Mouse (Mus musculus) 416B (cell line): Measurements from ENCODE around the gene D430019H16Rik.
A peak's percentile ranks its signal among the peaks of the same experiment; 100 is the strongest.

Experiments used
- DNase-seq: peaks from one replicate; pipeline ENCODE4 v3.0.0; 2011; ENCODE audit warnings: low read depth

Gene D430019H16Rik

GRCm38 (mm10) chr12:105490227-105490626 is 36.6 kb downstream of the D430019H16Rik start:
- no peak for DNase-seq

- peak; percentile 4 for DNase-seq
These were observed 37.1 kb downstream of the D430019H16Rik start for GRCm38 (mm10) chr12:105490794-105491193.

- no peak for DNase-seq
These were observed 41.1 kb downstream of the D430019H16Rik start for GRCm38 (mm10) chr12:105494796-105495195.

- no peak for DNase-seq
These were observed 44.2 kb downstream of the D430019H16Rik start for GRCm38 (mm10) chr12:105497894-105498293.

- no peak for DNase-seq
These were observed 44.8 kb downstream of the D430019H16Rik start for GRCm38 (mm10) chr12:105498423-105498822.

GRCm38 (mm10) chr12:105498842-105499241 is 45.2 kb downstream of the D430019H16Rik start:
- DNase-seq, result no peak

GRCm38 (mm10) chr12:105500940-105501339 is 47.3 kb downstream of the D430019H16Rik start:
- DNase-seq, result no peak

- no peak for DNase-seq
These were observed 51.1 kb downstream of the D430019H16Rik start for GRCm38 (mm10) chr12:105504736-105505135.

- DNase-seq, result no peak
These were observed 57.5 kb downstream of the D430019H16Rik start for GRCm38 (mm10) chr12:105511109-105511508.

- DNase-seq, result no peak
These were observed 58.2 kb downstream of the D430019H16Rik start for GRCm38 (mm10) chr12:105511671-105512502.

GRCm38 (mm10) chr12:105514111-105514510 is 60.5 kb downstream of the D430019H16Rik start:
- DNase-seq, result no peak

GRCm38 (mm10) chr12:105517026-105517675 is 63.5 kb downstream of the D430019H16Rik start:
- no peak for DNase-seq

- DNase-seq, result no peak
These were observed 66.2 kb downstream of the D430019H16Rik start for GRCm38 (mm10) chr12:105519851-105520250.

GRCm38 (mm10) chr12:105521170-105521762 is 67.6 kb downstream of the D430019H16Rik start:
- no peak for DNase-seq

- DNase-seq, result no peak
These were observed 70.1 kb downstream of the D430019H16Rik start for GRCm38 (mm10) chr12:105523737-105524136.

GRCm38 (mm10) chr12:105526186-105526585 is 72.5 kb downstream of the D430019H16Rik start:
- no peak for DNase-seq

- DNase-seq, result no peak
These were observed 73.2 kb downstream of the D430019H16Rik start for GRCm38 (mm10) chr12:105526829-105527228.

GRCm38 (mm10) chr12:105529545-105529944 is 75.9 kb downstream of the D430019H16Rik start:
- DNase-seq, result no peak

- no peak for DNase-seq
These were observed 78.2 kb downstream of the D430019H16Rik start for GRCm38 (mm10) chr12:105531724-105532371.

- no peak for DNase-seq
These were observed 81.2 kb downstream of the D430019H16Rik start for GRCm38 (mm10) chr12:105534842-105535241.

GRCm38 (mm10) chr12:105535968-105536760 is 82.5 kb downstream of the D430019H16Rik start:
- no peak for DNase-seq
